Mouse (Mus musculus) urinary bladder, postnatal 36 days (tissue): ENCODE measurements around the gene Ccl1.

Source experiments
- DNase-seq, 2 experiments: peaks; one replicate each; pipeline ENCODE4 v3.0.0; 2022; ENCODE audit warnings: low spot score in 2 of 2, mixed read lengths in 1 of 2

Ccl1 gene

GRCm38 (mm10) chr11:82305590-82305989, at the start of gene Ccl1:
Ccl1 (minus strand) TSS chr11:82305690.
- DNase-seq = no peak

GRCm38 (mm10) chr11:82351039-82351438, 45.5 kb upstream of the Ccl1 start:
- DNase-seq = no peak

- no peak for DNase-seq
Measured at GRCm38 (mm10) chr11:82340900-82341299, 35.4 kb upstream of the Ccl1 start.

- no peak for DNase-seq
Measured at GRCm38 (mm10) chr11:82340416-82340815, 34.9 kb upstream of the Ccl1 start.

DNA sequence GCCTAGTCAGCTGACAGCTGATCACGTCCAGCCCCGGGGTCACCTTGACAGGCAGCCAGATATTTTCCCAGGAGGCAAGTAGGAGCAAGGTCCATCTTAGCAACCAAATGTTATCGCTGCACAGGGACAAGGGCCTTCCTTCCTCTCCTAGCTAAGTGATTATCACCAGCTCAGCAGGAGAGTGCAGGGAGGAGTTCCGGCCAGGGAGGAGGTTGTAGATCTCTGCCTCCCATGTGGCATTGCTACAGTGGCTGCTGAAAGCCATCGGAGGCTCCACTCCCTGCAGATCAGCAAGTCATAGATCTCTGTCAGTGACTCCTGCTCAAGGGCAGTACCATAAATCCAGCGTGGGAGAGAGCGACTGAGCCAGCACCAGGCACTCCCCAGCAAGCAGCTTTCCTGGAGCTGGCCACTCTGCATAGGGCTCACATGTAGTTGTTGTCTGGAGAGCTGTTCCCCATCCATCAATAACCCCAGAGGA, 34.5 kb upstream of the Ccl1 start:
- no peak for DNase-seq

DNA sequence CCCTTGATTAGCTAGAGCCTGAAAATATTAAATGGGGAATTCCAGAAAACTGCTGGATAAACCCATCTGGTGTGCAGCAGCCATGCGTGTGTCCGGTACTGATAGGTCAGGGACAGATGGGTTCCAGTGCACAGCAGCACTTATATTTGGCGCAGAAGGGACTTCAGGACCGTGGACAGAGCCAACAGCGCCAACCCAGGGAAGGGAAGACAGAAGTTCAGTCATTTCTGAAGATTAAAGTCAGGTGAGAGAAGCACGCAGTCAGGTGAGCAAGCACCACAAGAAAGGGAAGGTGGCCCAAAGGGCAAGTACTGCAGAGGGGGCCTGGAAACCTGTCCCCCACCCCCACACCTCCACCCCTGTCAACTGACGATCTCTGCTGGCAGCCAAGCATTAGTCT, 7.7 kb upstream of the Ccl1 start:
- no peak for DNase-seq

DNA sequence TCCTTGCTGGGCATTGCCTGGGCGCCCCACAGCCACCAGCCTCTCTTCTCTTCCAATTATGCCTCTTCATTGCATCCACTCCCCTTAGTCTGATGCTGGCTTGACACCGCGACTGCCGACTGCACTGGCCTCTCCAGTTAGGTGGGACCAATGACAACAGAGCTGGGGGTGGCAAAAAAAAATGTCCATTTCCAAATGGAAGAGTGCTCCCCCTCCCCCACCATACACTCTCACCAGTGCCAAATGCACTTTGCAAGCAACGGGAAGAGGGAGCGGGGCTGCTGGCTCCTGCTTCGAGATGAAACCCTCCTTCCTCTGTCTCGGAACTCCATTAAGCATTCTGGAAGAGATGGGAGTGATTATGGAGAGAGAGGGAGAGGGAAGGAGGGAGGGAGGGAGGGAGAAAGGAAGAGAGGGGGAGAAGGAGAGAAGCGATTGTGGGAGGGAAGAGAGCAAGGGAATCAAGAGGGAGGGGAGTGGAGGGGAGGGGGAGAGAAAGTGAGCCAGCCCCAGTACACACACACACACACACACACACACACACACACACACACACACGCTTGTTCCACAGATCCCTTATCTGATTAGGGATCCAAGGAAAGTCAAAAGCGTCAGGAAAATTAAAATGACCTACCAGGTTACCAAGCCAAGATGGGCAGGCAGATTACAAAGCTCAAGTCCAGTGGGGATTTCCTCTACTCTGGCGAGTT, 5.0 kb upstream of the Ccl1 start:
- no peak for DNase-seq

GRCm38 (mm10) chr11:82297895-82298294, 7.6 kb downstream of the Ccl1 start:
- DNase-seq = no peak

- DNase-seq = no peak
Measured at GRCm38 (mm10) chr11:82290841-82291240, 14.6 kb downstream of the Ccl1 start.

- DNase-seq = no peak
Measured at GRCm38 (mm10) chr11:82274149-82274812, 31.2 kb downstream of the Ccl1 start.

GRCm38 (mm10) chr11:82259131-82259530, 46.4 kb downstream of the Ccl1 start:
- DNase-seq = no peak

- DNase-seq = peak; percentile 4 to 6
Measured at GRCm38 (mm10) chr11:82255601-82256000, 49.9 kb downstream of the Ccl1 start.

DNA sequence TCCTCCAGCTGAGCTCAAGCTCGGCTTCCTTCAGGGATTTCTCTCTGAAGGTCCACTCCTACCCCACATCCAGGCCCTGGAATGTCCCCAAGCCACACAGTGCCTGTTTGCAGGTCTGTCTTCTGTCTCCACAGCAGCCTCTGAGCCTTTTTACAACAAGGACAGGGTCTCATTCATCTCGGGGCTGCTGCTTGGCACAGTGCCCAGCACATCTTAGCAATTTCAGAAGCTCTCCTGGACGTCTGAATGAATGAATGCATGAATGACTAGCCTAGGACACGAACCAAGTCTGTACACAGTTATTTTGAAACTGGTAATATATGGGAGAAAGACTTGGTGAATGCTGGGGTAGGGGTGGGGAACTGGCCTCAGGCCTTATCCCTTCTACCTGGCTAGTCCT, 52.1 kb downstream of the Ccl1 start:
- no peak for DNase-seq

DNA sequence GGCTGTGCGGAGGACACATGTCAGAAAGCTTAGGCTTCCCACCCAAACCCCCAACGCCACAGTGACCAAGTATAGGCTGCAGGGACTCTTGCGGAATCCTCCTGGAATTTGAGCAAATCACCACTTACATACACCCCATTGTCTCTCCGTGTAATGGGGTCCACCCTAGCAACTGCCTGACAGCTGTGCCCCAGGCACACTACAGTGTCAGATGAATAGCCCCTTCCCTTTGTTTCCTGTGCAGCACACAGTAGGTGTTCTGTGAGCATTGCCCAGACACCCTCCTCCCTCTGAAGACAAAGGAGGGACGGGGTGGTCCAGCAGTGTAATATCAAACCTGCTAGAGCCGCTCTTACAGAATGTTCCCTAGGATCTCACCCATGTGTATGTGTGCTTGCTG, 54.2 kb downstream of the Ccl1 start:
- no peak for DNase-seq

GRCm38 (mm10) chr11:82249945-82250344, 55.5 kb downstream of the Ccl1 start:
- no peak for DNase-seq

DNA sequence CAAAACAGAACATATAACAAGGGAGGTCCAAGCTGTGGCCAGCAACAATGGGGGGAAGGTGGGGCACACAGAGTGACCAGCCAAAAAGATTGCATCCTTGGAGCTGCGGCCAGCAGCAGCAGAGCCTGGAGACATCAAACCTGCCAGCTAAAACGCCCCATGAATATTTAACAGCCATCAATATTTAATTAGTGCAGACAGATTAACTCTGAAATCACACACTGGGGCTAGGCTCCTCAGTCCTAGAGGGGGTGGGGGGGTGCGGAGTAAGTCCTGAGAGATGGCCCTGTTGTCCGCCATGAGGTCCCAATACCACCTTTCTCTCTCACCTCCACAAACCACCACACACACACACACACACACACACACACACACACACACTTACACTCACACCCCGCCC, 68.1 kb downstream of the Ccl1 start:
- no peak for DNase-seq

DNA sequence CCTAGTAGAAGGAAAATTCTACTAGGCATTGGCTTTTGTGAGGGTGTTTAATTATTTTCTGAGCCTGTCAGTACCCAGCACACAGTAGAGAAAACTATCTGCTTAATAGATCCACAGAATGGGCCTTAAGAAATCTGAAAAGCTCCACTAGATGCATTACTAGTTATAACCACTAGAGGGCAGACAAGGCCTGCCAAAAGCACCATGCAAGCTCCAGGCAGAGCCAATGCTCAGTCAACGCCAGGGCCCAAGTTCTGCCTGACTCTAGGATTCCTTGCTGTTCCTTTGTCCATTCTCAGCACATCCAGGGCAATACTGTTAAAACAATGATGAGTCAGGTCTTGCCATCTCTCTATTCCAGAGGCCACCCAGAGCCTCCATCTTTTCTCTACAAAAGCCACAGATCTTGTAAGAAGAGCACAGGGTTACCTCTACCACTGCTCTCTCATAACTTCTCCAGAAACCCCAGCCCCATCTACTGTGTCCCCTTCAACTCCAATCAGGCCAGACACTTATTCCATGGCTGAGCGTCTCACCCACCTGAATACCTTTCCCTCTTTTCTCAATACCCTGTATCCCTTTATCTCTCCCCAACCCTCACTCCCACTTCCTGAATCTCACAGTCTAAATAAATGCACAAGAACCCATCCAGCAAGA, 69.8 kb downstream of the Ccl1 start:
- DNase-seq = peak; percentile 5 to 7

DNA sequence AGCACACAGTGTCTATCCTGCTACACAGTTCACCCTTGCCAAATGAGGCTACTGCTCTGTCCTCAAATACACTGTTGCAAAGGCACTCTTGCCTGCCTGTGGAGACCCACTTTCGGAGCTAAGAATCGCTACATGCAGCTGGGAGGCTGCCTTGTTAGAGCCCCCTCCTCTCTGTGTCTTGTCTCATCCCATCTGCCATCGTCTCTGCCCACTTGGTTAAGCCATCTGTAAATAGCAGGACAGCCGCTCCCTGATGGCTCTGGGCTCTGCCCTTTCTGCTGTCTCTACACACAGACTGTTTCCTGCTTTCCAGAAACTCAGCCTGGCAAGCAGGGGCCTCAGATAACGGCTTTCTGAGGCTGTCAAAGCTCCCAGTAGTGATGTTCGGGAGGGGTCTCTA, 71.5 kb downstream of the Ccl1 start:
- no peak for DNase-seq

- DNase-seq = no peak
Measured at GRCm38 (mm10) chr11:82226976-82227375, 78.5 kb downstream of the Ccl1 start.

DNA sequence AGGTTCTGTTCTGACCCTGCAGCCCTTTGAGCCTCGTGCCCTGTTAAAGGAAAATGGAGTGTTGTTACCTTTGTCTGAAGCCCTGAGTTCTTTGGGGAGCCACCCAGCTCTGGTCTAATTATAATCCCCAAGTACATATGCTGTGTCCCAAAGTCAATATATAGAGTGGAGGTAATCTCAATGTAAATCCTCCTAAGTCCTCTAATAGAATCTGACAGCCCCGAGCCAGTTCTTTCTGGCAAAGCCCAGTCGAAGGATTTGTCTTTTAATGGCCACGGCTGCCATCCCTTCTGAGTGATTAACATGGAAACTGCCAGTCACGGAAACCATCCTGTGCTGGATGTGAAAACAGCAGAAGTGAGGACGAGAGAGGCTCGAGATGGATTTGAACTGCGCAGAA, 79.6 kb downstream of the Ccl1 start:
- DNase-seq = no peak

DNA sequence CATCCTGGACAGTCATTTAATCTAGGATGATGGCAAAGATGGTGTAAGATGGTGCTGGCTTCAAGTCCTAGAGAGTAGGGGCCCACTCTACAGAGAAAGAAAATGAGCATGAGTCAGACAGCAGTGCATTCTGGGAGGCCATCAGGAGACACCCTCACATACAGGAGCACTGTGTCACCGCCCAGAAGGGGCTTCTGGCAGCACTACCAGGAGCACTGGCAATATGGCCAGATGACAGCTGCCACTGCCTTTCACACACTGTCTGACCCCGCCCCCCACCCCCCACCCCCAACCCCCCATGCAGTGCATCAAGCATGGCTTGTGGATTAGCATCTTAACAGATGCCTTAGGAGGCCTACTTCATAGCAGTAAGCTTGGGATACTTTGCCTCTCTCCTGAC, 89.0 kb downstream of the Ccl1 start:
- DNase-seq = no peak

DNA sequence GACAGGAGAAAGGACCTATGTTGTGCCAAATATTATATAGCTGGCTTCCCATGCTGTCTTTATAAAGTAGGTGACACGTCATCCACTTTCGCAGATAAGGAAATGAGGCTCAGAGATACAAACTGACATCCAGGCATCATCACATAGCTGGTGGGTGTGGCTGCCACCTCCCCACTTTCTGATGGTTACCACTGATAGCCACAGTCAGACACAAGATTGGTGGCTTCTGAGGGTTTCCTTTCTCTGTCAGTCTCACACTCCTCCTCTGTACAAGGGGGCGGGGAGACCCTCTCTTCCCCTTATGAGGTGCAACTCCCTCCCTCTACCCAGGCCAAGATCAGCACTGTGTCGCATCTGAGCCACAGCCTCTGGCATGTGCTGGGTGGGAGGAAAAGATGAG, 91.1 kb downstream of the Ccl1 start:
- no peak for DNase-seq

DNA sequence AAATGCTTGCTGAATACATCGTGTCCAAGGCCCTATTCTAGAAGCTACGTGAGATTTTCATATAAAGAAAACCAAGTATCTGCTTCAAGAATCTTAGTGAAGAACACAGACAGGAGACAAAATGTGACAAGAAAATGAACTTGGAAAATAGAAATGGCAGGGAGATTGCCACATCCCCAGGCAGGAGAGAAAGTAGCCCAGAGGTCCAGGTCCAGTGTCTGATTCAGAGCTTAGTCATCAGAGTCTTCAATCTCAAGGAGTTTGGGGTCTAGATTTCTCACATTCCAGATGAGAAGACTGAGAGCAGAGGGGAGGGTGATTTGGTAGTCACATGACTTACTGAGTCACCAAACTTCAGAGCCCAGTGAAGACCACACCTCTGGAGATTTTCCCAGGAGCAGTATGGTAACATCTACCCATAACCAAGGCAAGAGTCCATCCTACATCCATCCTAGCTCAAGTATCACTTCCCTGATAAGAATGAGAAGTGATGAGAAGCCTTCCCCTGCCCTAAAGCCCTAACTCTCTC, 98.5 kb downstream of the Ccl1 start:
- DNase-seq = no peak
